Mouse (Mus musculus): ENCODE measurements around the gene 4921539E11Rik. TPM values are rescaled to one million over a fixed set of nuclear protein-coding genes. Genes with fewer than 3 reads are reported as not detected.

4921539E11Rik gene
- not detected in 2 replicates for polyA plus RNA-seq (2014; fragmentation: Nextera tagmentation; extraction: Ambion mirVana)

DNA sequence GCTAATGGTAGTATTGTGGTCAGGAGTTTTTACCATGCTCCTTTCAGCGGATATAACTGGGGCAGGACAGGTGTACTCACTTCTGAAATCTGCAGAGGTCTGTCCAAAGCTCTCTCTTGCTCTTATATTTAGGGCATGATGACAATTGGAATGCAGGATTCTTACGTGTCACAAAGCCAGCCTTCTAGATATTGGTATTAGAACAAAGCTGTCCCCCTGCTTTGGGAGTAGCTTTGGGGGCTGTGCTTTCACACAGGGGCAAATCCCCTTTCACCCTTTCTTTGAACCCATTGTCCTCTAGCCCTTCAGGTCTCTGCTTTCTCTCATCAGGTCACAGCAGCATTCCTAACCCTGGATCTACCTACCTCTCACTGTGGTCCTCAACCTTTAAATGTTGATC lies at the start of gene 4921539E11Rik:
Gene 4921539E11Rik, minus strand, starts transcription at position 101 of the 400 bp plus-strand sequence.
- H3K4me1 ChIP-seq (ENCODE audit: control insufficient read depth, insufficient read depth, low read length) = no peaks in the 10 kb centered on the region
- no peak within 1 kb of the TSS for H3K4me3 ChIP-seq (ENCODE audit: low read depth, low read length)
- no peaks in the 10 kb centered on the region for H3K36me3 ChIP-seq (ENCODE audit: control insufficient read depth, insufficient read depth, low read length)
- H3K27ac ChIP-seq (ENCODE audit: low read depth, low read length) = no peak within 1 kb of the TSS
- ATAC-seq (no peak), DNase-seq (ENCODE audit: low spot score) (no peak)
- no peak within 1 kb of the TSS for H3K4me2 ChIP-seq (ENCODE audit: low read length)
- H3K27me3 ChIP-seq (replicated peaks; ENCODE audit: control insufficient read depth, insufficient read depth, low read length) = no peaks in the 10 kb centered on the region
- H3K9me3 ChIP-seq (replicated peaks; ENCODE audit: control insufficient read depth, low read length) = no peaks in the 10 kb centered on the region
- 70% methylated on average over 2 of the region's 2 CpGs for WGBS
- H3K9ac ChIP-seq (ENCODE audit: low read length) = no peak within 1 kb of the TSS

- H3K27ac ChIP-seq (ENCODE audit: low read depth, low read length) = no peak overlapping the region
- no peaks in the 10 kb centered on the region for H3K9me3 ChIP-seq (replicated peaks; ENCODE audit: control insufficient read depth, low read length)
- H3K9ac ChIP-seq (ENCODE audit: low read length) = no peak overlapping the region
- no peaks in the 10 kb centered on the region for H3K4me1 ChIP-seq (ENCODE audit: control insufficient read depth, insufficient read depth, low read length)
- no peak overlapping the region for H3K4me2 ChIP-seq (ENCODE audit: low read length)
- WGBS = 83% methylated on average over 5 of the region's 5 CpGs
- ATAC-seq = no peak
- no peak overlapping the region for H3K4me3 ChIP-seq (ENCODE audit: low read depth, low read length)
- no peaks in the 10 kb centered on the region for H3K27me3 ChIP-seq (replicated peaks; ENCODE audit: control insufficient read depth, insufficient read depth, low read length)
- H3K36me3 ChIP-seq (ENCODE audit: control insufficient read depth, insufficient read depth, low read length) = no peaks in the 10 kb centered on the region
- DNase-seq (ENCODE audit: low spot score) = no peak
Observed at GRCm38 (mm10) chr4:103335134-103335533, 44.5 kb upstream of the 4921539E11Rik start.

DNA sequence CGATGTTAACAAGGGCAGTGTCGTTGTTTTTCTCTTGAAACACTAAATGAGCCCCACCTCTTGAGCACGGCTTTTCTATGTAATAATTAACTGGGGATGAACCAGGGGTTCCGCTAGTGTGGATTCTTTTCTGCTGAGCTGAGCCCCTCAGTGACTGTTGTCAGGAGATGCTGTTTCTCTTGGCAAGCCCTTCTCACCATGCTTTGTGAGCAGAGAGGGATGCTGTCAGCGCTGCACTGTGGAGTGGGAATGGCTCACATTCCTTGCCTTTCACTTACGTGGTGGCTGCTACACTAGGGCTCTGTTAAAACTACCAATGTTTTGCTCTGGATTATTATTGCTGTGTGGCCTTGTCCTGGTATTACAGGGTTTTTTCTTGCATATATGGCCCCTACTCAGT lies 38.7 kb upstream of the 4921539E11Rik start:
- Histone ChIP-seq H3K27me3 (replicated peaks; ENCODE audit: control insufficient read depth, insufficient read depth, low read length) (no peaks in the 10 kb centered on the region), H3K4me3 (ENCODE audit: low read depth, low read length) (no peak overlapping the region), H3K36me3 (ENCODE audit: control insufficient read depth, insufficient read depth, low read length) (no peaks in the 10 kb centered on the region), H3K4me2 (ENCODE audit: low read length) (no peak overlapping the region), H3K27ac (ENCODE audit: low read depth, low read length) (no peak overlapping the region), H3K4me1 (ENCODE audit: control insufficient read depth, insufficient read depth, low read length) (0 out of 2 replicates have a peak, but pooled peaks cover 2% of the 10 kb centered on the region), H3K9me3 (replicated peaks; ENCODE audit: control insufficient read depth, low read length) (no peaks in the 10 kb centered on the region), H3K9ac (ENCODE audit: low read length) (no peak overlapping the region)
- ATAC-seq (peak; percentile 60; the same call in 1 of the 2 replicates), DNase-seq (ENCODE audit: low spot score) (peak; percentile 60)
- 26% methylated on average over 6 of the region's 6 CpGs for WGBS

DNA sequence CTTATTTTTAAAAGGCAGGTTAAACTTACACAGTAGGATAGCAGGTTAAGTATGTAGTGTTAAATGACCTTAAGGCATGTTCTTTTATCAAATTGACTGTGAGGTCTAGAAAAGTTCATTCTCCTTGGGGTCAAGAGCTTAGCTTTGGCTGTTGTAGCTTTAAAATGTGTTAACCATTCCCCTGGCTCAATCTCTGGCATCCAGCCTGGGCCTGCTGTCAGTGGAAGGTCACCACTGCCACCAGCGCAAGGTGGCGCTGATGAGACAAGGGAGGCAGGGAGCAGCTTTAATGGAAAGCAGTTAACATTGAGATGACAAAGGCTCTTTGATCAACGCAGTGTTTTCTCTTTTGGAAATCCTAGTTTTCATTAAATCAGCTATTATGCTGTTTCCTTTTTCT lies 36.3 kb upstream of the 4921539E11Rik start:
- H3K9me3 ChIP-seq (replicated peaks; ENCODE audit: control insufficient read depth, low read length) = no peaks in the 10 kb centered on the region

GRCm38 (mm10) chr4:103324688-103325451 lies 34.2 kb upstream of the 4921539E11Rik start:
- Histone ChIP-seq H3K9ac (ENCODE audit: low read length) (peak overlapping the region; percentile 41; the same call in 1 of the 2 replicates), H3K4me3 (ENCODE audit: low read depth, low read length) (peak overlapping the region; percentile 13; the same call in 1 of the 2 replicates), H3K9me3 (replicated peaks; ENCODE audit: control insufficient read depth, low read length) (no peaks in the 10 kb centered on the region), H3K36me3 (ENCODE audit: control insufficient read depth, insufficient read depth, low read length) (no peaks in the 10 kb centered on the region), H3K4me2 (ENCODE audit: low read length) (peak overlapping the region; percentile 41), H3K4me1 (ENCODE audit: control insufficient read depth, insufficient read depth, low read length) (peaks cover 2% of the 10 kb centered on the region; the same call in 1 of the 2 replicates), H3K27ac (ENCODE audit: low read depth, low read length) (peak overlapping the region; percentile 44; the same call in 1 of the 2 replicates), H3K27me3 (replicated peaks; ENCODE audit: control insufficient read depth, insufficient read depth, low read length) (0 out of 2 replicates have a peak, but pooled peaks cover 3% of the 10 kb centered on the region)
- DNase-seq (ENCODE audit: low spot score) = peak; percentile 74
- peak; percentile 93 for ATAC-seq
- 11% methylated on average over 17 of the region's 17 CpGs for WGBS

More for the DNA sequence above, 36.3 kb upstream of the 4921539E11Rik start:
- Histone ChIP-seq H3K4me2 (ENCODE audit: low read length) (no peak overlapping the region), H3K27ac (ENCODE audit: low read depth, low read length) (no peak overlapping the region), H3K9ac (ENCODE audit: low read length) (no peak overlapping the region), H3K36me3 (ENCODE audit: control insufficient read depth, insufficient read depth, low read length) (no peaks in the 10 kb centered on the region), H3K4me3 (ENCODE audit: low read depth, low read length) (no peak overlapping the region), H3K27me3 (replicated peaks; ENCODE audit: control insufficient read depth, insufficient read depth, low read length) (0 out of 2 replicates have a peak, but pooled peaks cover under 1% of the 10 kb centered on the region), H3K4me1 (ENCODE audit: control insufficient read depth, insufficient read depth, low read length) (0 out of 2 replicates have a peak, but pooled peaks cover 2% of the 10 kb centered on the region)
- WGBS = 80% methylated on average over 3 of the region's 3 CpGs
- no peak for DNase-seq (ENCODE audit: low spot score)
- no peak for ATAC-seq

DNA sequence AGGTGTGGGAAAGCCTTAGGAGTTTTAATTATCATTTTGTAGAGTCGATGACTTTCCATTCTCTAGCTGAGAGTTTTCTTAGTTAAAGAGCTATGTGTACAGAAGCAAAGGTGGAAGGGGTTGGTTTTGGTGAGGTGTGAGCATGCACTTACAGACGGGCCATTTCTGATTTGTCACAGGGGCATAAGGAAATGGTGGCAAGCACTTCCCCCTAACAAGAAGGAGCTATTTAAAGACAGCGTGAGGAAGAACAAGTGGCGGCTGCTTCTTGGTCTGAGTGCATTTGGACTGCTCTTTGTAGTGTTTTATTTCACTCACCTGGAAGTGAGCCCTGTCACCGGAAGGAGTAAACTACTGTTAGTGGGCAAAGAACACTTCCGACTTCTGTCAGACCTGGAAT lies 30.8 kb upstream of the 4921539E11Rik start:
- Histone ChIP-seq H3K9me3 (replicated peaks; ENCODE audit: control insufficient read depth, low read length) (no peaks in the 10 kb centered on the region), H3K36me3 (ENCODE audit: control insufficient read depth, insufficient read depth, low read length) (no peaks in the 10 kb centered on the region), H3K27ac (ENCODE audit: low read depth, low read length) (no peak overlapping the region), H3K4me2 (ENCODE audit: low read length) (no peak overlapping the region), H3K9ac (ENCODE audit: low read length) (no peak overlapping the region), H3K27me3 (replicated peaks; ENCODE audit: control insufficient read depth, insufficient read depth, low read length) (0 out of 2 replicates have a peak, but pooled peaks cover 3% of the 10 kb centered on the region), H3K4me3 (ENCODE audit: low read depth, low read length) (no peak overlapping the region), H3K4me1 (ENCODE audit: control insufficient read depth, insufficient read depth, low read length) (peaks cover 2% of the 10 kb centered on the region; the same call in 1 of the 2 replicates)
- DNase-seq (ENCODE audit: low spot score) = no peak
- 78% methylated on average over 6 of the region's 6 CpGs for WGBS
- ATAC-seq = no peak

- Histone ChIP-seq H3K4me2 (ENCODE audit: low read length) (no peak overlapping the region), H3K36me3 (ENCODE audit: control insufficient read depth, insufficient read depth, low read length) (no peaks in the 10 kb centered on the region), H3K9me3 (replicated peaks; ENCODE audit: control insufficient read depth, low read length) (no peaks in the 10 kb centered on the region), H3K4me3 (ENCODE audit: low read depth, low read length) (no peak overlapping the region), H3K9ac (ENCODE audit: low read length) (no peak overlapping the region), H3K4me1 (ENCODE audit: control insufficient read depth, insufficient read depth, low read length) (peaks cover 10% of the 10 kb centered on the region; the same call in 1 of the 2 replicates), H3K27ac (ENCODE audit: low read depth, low read length) (no peak overlapping the region), H3K27me3 (replicated peaks; ENCODE audit: control insufficient read depth, insufficient read depth, low read length) (no peaks in the 10 kb centered on the region)
- DNase-seq (ENCODE audit: low spot score) (no peak), ATAC-seq (no peak)
- 91% methylated on average over 4 of the region's 4 CpGs for WGBS
Observed at GRCm38 (mm10) chr4:103315861-103316260, 25.2 kb upstream of the 4921539E11Rik start.

- no peaks in the 10 kb centered on the region for H3K27me3 ChIP-seq (replicated peaks; ENCODE audit: control insufficient read depth, insufficient read depth, low read length)
- peak overlapping the region; percentile 58 for H3K4me3 ChIP-seq (ENCODE audit: low read depth, low read length)
- peak overlapping the region; percentile 64 for H3K4me2 ChIP-seq (ENCODE audit: low read length)
- no peaks in the 10 kb centered on the region for H3K9me3 ChIP-seq (replicated peaks; ENCODE audit: control insufficient read depth, low read length)
- H3K27ac ChIP-seq (ENCODE audit: low read depth, low read length) = peak overlapping the region; percentile 96; the same call in 1 of the 2 replicates
- no peaks in the 10 kb centered on the region for H3K36me3 ChIP-seq (ENCODE audit: control insufficient read depth, insufficient read depth, low read length)
- peak; percentile 66 for DNase-seq (ENCODE audit: low spot score)
- 10% methylated on average over 3 of the region's 3 CpGs for WGBS
- H3K4me1 ChIP-seq (ENCODE audit: control insufficient read depth, insufficient read depth, low read length) = peaks cover 10% of the 10 kb centered on the region; the same call in 1 of the 2 replicates
- peak; percentile 15; the same call in 1 of the 2 replicates for ATAC-seq
- H3K9ac ChIP-seq (ENCODE audit: low read length) = peak overlapping the region; percentile 74; the same call in 1 of the 2 replicates
Observed at GRCm38 (mm10) chr4:103314526-103314910, 23.9 kb upstream of the 4921539E11Rik start.

Data from forebrain, embryonic 14.5 days (tissue).